Comparison of ENCODE assay signal across 8 mouse cellular contexts in the genomic region with DNA sequence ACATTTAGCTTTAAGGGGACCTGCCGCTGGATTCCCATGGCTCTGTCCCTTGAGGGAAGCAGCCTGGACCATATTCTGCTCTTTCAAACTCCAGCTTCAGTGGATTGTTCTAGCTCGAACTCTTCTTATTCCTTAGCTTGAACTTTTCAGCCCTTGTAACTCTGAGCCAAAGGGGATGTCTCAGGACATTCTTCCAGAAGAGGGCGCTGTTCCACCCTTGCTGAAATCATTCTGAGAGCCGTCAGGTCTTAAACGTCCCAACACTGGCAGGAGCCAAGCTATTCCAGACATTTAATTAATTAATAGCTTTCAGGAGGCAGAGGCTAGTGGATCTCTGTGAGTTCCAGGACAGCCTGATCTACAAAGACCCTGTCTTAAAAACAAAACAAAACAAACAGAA. TPM values are rescaled to one million over a fixed set of nuclear protein-coding genes. Genes with fewer than 3 reads are reported as not detected.
DNase-seq lines count a peak whose midpoint lies in the region; ATAC-seq lines count a peak whose summit lies in the region.
"Had no signal": no experiment of that assay in that cellular context is flagged by ENCODE, and none has a peak within 500 bp of the region (broad histone marks: within the 10 kb centered on the region; RNA-seq: fewer than 3 reads in every experiment).

No protein-coding gene starts in this region.

- intact Hi-C loops in heart, postnatal 25 days (cut with DNase I) = loop anchor here (2.0 kb wide), 2 partner anchors 33 to 71 kb away; no protein-coding TSS in a partner anchor

- ATAC-seq in liver, embryonic 11.5 days (replicated peaks; ENCODE audit: low FRiP score) = no peak

- peaks cover 2% of the 10 kb centered on the region; the same call in 1 of the 2 replicates for H3K4me1 ChIP-seq in liver, embryonic 11.5 days (replicated peaks; ENCODE audit: control insufficient read depth, insufficient read depth, low read length)
- H3K4me1 ChIP-seq: neural tube, embryonic 12.5 days had no signal

- DNase-seq in liver = peak; percentile 55
- no peak for DNase-seq in liver, embryonic 11.5 days (ENCODE audit: low spot score)
- peak; percentile 31 for DNase-seq in Muller cell, postnatal 12 days (ENCODE audit: inconsistent ontology term)
- peak; percentile 52 for DNase-seq in c-Kit-positive CD71-positive TER-119-negative erythroid progenitor cells, embryonic 14.5 days (ENCODE audit: low read depth)
- peak; percentile 10 for DNase-seq in heart, postnatal 25 days (ENCODE audit: low spot score)
- DNase-seq in lung, postnatal 10 days = peak; percentile 66
- DNase-seq in testis, postnatal 14 days (ENCODE audit: low spot score) = peak; percentile 54

- no peak overlapping the region for H3K9ac ChIP-seq in liver, embryonic 11.5 days (ENCODE audit: low read depth, low read length)
- H3K9ac ChIP-seq: neural tube, embryonic 12.5 days had no signal

- H3K4me3 ChIP-seq in liver, embryonic 11.5 days (ENCODE audit: low read depth, low read length) = no peak overlapping the region

- no peaks in the 10 kb centered on the region for H3K9me3 ChIP-seq in liver, embryonic 11.5 days (ENCODE audit: control insufficient read depth, low read length)
- H3K9me3 ChIP-seq: neural tube, embryonic 12.5 days had no signal

- H3K4me2 ChIP-seq in liver, embryonic 11.5 days = no peak overlapping the region

- no peak overlapping the region for H3K27ac ChIP-seq in liver, embryonic 11.5 days (ENCODE audit: low read depth, low read length)
- H3K27ac ChIP-seq: neural tube, embryonic 12.5 days had no signal

- WGBS in liver, embryonic 11.5 days = 26% methylated on average over 5 of the region's 5 CpGs

- H3K36me3 ChIP-seq in liver, embryonic 11.5 days (ENCODE audit: control insufficient read depth, insufficient read depth, low read length) = no peaks in the 10 kb centered on the region
- H3K36me3 ChIP-seq: neural tube, embryonic 12.5 days had no signal

- no peaks in the 10 kb centered on the region for H3K27me3 ChIP-seq in liver, embryonic 11.5 days (replicated peaks; ENCODE audit: control insufficient read depth, insufficient read depth, low read length)
- H3K27me3 ChIP-seq: neural tube, embryonic 12.5 days had no signal

RNA-seq across cellular contexts. Expression of gene Snx10, which starts 13.6 kb away (rescaled TPM):
- 8.5 and 11.1 TPM in 2 replicates for polyA plus RNA-seq in liver, embryonic 11.5 days (2014; fragmentation: Nextera tagmentation; extraction: Ambion mirVana)
- total RNA-seq in heart, postnatal 25 days (2021) = 10 to 100 TPM; 10.2 to 11.3 TPM

RNA-seq across cellular contexts. Expression of gene Cbx3, which starts 39.9 kb away (rescaled TPM):
- 468 and 477 TPM in 2 replicates for polyA plus RNA-seq in liver, embryonic 11.5 days (2014; fragmentation: Nextera tagmentation; extraction: Ambion mirVana)
- total RNA-seq in heart, postnatal 25 days (2021) = 10 to 100 TPM; 64.6 to 73.5 TPM

RNA-seq across cellular contexts. Expression of gene Hnrnpa2b1, which starts 40.4 kb away (rescaled TPM):
- polyA plus RNA-seq in liver, embryonic 11.5 days (2014; fragmentation: Nextera tagmentation; extraction: Ambion mirVana) = 1,403 and 1,404 TPM in 2 replicates
- total RNA-seq in heart, postnatal 25 days (2021) = 100 to 1,000 TPM; 387 to 461 TPM
